Mouse (Mus musculus): ENCODE data around the gene Pknox1.

Gene Pknox1

GRCm38 (mm10) chr17:31646199-31647002 lies 81.9 kb downstream of the Pknox1 start:
- peak; percentile 27 for DNase-seq (ENCODE audit: low read depth, low spot score)

- DNase-seq (ENCODE audit: low read depth, low spot score) = no peak
These were observed 87.6 kb downstream of the Pknox1 start for GRCm38 (mm10) chr17:31652152-31652551.

GRCm38 (mm10) chr17:31653277-31653676 lies 88.7 kb downstream of the Pknox1 start:
- DNase-seq (ENCODE audit: low read depth, low spot score) = no peak

- DNase-seq (ENCODE audit: low read depth, low spot score) = peak; percentile 34
These were observed 90.8 kb downstream of the Pknox1 start for GRCm38 (mm10) chr17:31655366-31655765.

GRCm38 (mm10) chr17:31656682-31657081 lies 92.1 kb downstream of the Pknox1 start:
- DNase-seq (ENCODE audit: low read depth, low spot score) = no peak

All from 3T3-L1 (cell line).